Mouse (Mus musculus): ENCODE results near the gene Aox2. TPM values are rescaled to one million over a fixed set of nuclear protein-coding genes. Genes with fewer than 3 reads are reported as not detected.
A peak's percentile ranks its signal among the peaks of the same experiment; 100 is the strongest.

The Aox2 gene
- polyA plus RNA-seq, 1 experiment from 2014 or later: not detected

- Histone ChIP-seq H3K36me3 (ENCODE audit: control insufficient read depth, insufficient read depth, low read length) (no peaks in the 10 kb centered on the region), H3K9me3 (ENCODE audit: control insufficient read depth, low read length) (no peaks in the 10 kb centered on the region), H3K27ac (ENCODE audit: low read depth, low read length) (no peak overlapping the region), H3K4me2 (no peak overlapping the region), H3K4me1 (ENCODE audit: control insufficient read depth, insufficient read depth, low read length) (no peaks in the 10 kb centered on the region), H3K4me3 (ENCODE audit: low read depth, low read length) (no peak overlapping the region), H3K9ac (ENCODE audit: low read length) (no peak overlapping the region), H3K27me3 (ENCODE audit: control insufficient read depth, insufficient read depth, low read length) (no peaks in the 10 kb centered on the region)
- 75% methylated on average over 3 of the region's 3 CpGs for WGBS
- ATAC-seq (ENCODE audit: low FRiP score) (no peak), DNase-seq (ENCODE audit: low spot score, missing footprints) (no peak)
Observed at GRCm38 (mm10) chr1:58244487-58244886, 33.6 kb upstream of the Aox2 start.

- Histone ChIP-seq H3K4me2 (no peak overlapping the region), H3K36me3 (ENCODE audit: control insufficient read depth, insufficient read depth, low read length) (no peaks in the 10 kb centered on the region), H3K4me1 (ENCODE audit: control insufficient read depth, insufficient read depth, low read length) (no peaks in the 10 kb centered on the region), H3K27me3 (ENCODE audit: control insufficient read depth, insufficient read depth, low read length) (no peaks in the 10 kb centered on the region), H3K4me3 (ENCODE audit: low read depth, low read length) (no peak overlapping the region), H3K9ac (ENCODE audit: low read length) (no peak overlapping the region), H3K27ac (ENCODE audit: low read depth, low read length) (no peak overlapping the region), H3K9me3 (ENCODE audit: control insufficient read depth, low read length) (no peaks in the 10 kb centered on the region)
- no peak for ATAC-seq (ENCODE audit: low FRiP score)
- no peak for DNase-seq (ENCODE audit: low spot score, missing footprints)
- 79% methylated on average over 1 of the region's 1 CpGs for WGBS
Observed at GRCm38 (mm10) chr1:58248518-58248917, 29.6 kb upstream of the Aox2 start.

GRCm38 (mm10) chr1:58253466-58253865 is 24.7 kb upstream of the Aox2 start:
- Histone ChIP-seq H3K9ac (ENCODE audit: low read length) (no peak overlapping the region), H3K9me3 (ENCODE audit: control insufficient read depth, low read length) (no peaks in the 10 kb centered on the region), H3K4me3 (ENCODE audit: low read depth, low read length) (no peak overlapping the region), H3K36me3 (ENCODE audit: control insufficient read depth, insufficient read depth, low read length) (no peaks in the 10 kb centered on the region), H3K4me2 (no peak overlapping the region), H3K27ac (ENCODE audit: low read depth, low read length) (no peak overlapping the region), H3K27me3 (ENCODE audit: control insufficient read depth, insufficient read depth, low read length) (no peaks in the 10 kb centered on the region), H3K4me1 (ENCODE audit: control insufficient read depth, insufficient read depth, low read length) (no peaks in the 10 kb centered on the region)
- 84% methylated on average over 11 of the region's 11 CpGs for WGBS
- ATAC-seq (ENCODE audit: low FRiP score) (no peak), DNase-seq (ENCODE audit: low spot score, missing footprints) (no peak)

DNA sequence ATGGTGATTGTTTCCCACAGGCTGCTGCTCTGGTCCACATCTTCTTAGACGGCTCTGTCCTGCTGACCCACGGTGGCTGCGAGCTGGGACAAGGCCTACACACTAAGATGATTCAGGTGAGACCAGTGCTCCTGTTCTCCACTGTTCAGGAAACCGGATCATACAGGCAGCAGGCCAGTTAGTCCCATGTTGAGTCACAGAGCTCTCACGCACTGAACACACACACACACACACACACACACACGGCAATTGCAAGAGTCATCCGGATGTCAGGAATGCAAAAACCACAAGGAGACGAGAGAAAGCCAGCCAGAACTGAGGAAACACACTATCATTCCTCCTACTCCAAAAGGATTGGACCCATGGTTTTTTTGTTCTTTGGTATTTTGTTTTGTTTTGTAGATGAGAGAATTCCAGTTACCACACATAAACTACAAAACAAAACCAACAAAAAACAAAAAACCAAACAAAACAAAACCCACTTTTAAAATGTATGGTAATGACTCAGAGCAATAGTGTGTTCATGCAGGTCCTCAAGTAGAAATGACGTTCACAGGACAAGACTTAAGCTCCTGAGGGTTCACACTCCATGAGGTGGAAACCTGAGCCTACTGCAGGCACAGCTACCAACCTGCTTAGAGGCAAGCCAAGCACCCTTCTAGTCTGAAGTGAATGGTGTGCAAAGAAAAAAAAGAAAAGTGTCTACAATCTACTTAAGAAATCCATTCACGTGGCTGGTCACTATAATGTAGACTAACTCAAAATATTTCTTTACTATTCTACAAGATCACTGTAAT is 20.7 kb upstream of the Aox2 start:
- DNase-seq (ENCODE audit: low spot score, missing footprints) (no peak), ATAC-seq (ENCODE audit: low FRiP score) (no peak)
- WGBS: 83% methylated on average over 10 of the region's 10 CpGs

GRCm38 (mm10) chr1:58260311-58260710 is 17.8 kb upstream of the Aox2 start:
- H3K9me3 ChIP-seq (ENCODE audit: control insufficient read depth, low read length): no peaks in the 10 kb centered on the region
- no peak for ATAC-seq (ENCODE audit: low FRiP score)
- 78% methylated on average over 3 of the region's 3 CpGs for WGBS

More for the DNA sequence above, 20.7 kb upstream of the Aox2 start:
- no peak overlapping the region for H3K9ac ChIP-seq (ENCODE audit: low read length)
- H3K4me2 ChIP-seq: no peak overlapping the region
- no peak overlapping the region for H3K4me3 ChIP-seq (ENCODE audit: low read depth, low read length)
- H3K36me3 ChIP-seq (ENCODE audit: control insufficient read depth, insufficient read depth, low read length): no peaks in the 10 kb centered on the region
- no peaks in the 10 kb centered on the region for H3K4me1 ChIP-seq (ENCODE audit: control insufficient read depth, insufficient read depth, low read length)
- no peaks in the 10 kb centered on the region for H3K27me3 ChIP-seq (ENCODE audit: control insufficient read depth, insufficient read depth, low read length)
- H3K27ac ChIP-seq (ENCODE audit: low read depth, low read length): no peak overlapping the region
- H3K9me3 ChIP-seq (ENCODE audit: control insufficient read depth, low read length): no peaks in the 10 kb centered on the region

GRCm38 (mm10) chr1:58268231-58268630 is 9.9 kb upstream of the Aox2 start:
- WGBS: 85% methylated on average over 2 of the region's 2 CpGs
- Histone ChIP-seq H3K27me3 (ENCODE audit: control insufficient read depth, insufficient read depth, low read length) (no peaks in the 10 kb centered on the region), H3K27ac (ENCODE audit: low read depth, low read length) (no peak overlapping the region), H3K4me1 (ENCODE audit: control insufficient read depth, insufficient read depth, low read length) (no peaks in the 10 kb centered on the region), H3K4me3 (ENCODE audit: low read depth, low read length) (no peak overlapping the region), H3K9ac (ENCODE audit: low read length) (no peak overlapping the region), H3K9me3 (ENCODE audit: control insufficient read depth, low read length) (no peaks in the 10 kb centered on the region), H3K36me3 (ENCODE audit: control insufficient read depth, insufficient read depth, low read length) (no peaks in the 10 kb centered on the region), H3K4me2 (no peak overlapping the region)
- no peak for ATAC-seq (ENCODE audit: low FRiP score)
- DNase-seq (ENCODE audit: low spot score, missing footprints): no peak

More at GRCm38 (mm10) chr1:58260311-58260710, 17.8 kb upstream of the Aox2 start:
- Histone ChIP-seq H3K27ac (ENCODE audit: low read depth, low read length) (no peak overlapping the region), H3K4me3 (ENCODE audit: low read depth, low read length) (no peak overlapping the region), H3K9ac (ENCODE audit: low read length) (no peak overlapping the region), H3K27me3 (ENCODE audit: control insufficient read depth, insufficient read depth, low read length) (no peaks in the 10 kb centered on the region), H3K4me1 (ENCODE audit: control insufficient read depth, insufficient read depth, low read length) (no peaks in the 10 kb centered on the region), H3K4me2 (no peak overlapping the region), H3K36me3 (ENCODE audit: control insufficient read depth, insufficient read depth, low read length) (no peaks in the 10 kb centered on the region)
- no peak for DNase-seq (ENCODE audit: low spot score, missing footprints)

DNA sequence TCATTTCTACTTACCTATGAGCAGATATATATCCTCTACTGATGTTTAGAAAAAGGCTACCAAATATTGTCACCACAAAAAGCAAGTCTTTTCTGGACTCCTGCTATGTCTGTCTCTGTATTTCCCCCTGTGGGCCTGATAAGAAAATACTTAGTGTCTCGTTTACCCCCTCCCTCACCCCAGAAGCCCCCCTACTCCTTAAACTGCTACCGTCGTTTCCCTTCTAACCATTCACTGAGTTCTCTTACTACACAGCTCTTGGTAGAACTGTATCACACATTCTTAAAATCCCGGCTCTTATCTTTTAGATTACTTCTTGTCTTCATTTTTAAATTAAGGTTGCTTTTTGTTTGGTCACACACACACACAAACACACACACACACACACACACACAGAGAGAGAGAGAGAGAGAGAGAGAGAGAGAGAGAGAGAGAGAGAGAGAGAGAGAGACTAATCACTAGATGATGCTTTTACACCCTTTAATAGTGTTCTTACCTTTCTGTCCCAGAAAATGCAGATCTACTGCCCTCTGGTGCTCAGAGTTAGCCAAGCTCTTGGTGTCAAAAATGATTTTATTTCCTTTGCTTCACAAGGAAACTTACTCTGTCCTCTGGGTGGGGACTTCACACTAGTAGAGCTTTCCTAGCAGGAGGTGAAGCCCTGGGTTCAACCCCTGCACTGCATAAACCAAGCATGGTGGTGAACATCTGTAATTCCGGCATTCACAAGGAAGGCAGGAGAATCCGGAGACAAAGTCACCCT is 7.1 kb upstream of the Aox2 start:
- ATAC-seq (ENCODE audit: low FRiP score): no peak
- Histone ChIP-seq H3K27me3 (ENCODE audit: control insufficient read depth, insufficient read depth, low read length) (no peaks in the 10 kb centered on the region), H3K36me3 (ENCODE audit: control insufficient read depth, insufficient read depth, low read length) (no peaks in the 10 kb centered on the region), H3K27ac (ENCODE audit: low read depth, low read length) (no peak overlapping the region), H3K9me3 (ENCODE audit: control insufficient read depth, low read length) (no peaks in the 10 kb centered on the region), H3K4me3 (ENCODE audit: low read depth, low read length) (no peak overlapping the region), H3K4me2 (no peak overlapping the region), H3K4me1 (ENCODE audit: control insufficient read depth, insufficient read depth, low read length) (no peaks in the 10 kb centered on the region), H3K9ac (ENCODE audit: low read length) (no peak overlapping the region)
- DNase-seq (ENCODE audit: low spot score, missing footprints): peak; percentile 91
- WGBS: 63% methylated on average over 6 of the region's 6 CpGs

DNA sequence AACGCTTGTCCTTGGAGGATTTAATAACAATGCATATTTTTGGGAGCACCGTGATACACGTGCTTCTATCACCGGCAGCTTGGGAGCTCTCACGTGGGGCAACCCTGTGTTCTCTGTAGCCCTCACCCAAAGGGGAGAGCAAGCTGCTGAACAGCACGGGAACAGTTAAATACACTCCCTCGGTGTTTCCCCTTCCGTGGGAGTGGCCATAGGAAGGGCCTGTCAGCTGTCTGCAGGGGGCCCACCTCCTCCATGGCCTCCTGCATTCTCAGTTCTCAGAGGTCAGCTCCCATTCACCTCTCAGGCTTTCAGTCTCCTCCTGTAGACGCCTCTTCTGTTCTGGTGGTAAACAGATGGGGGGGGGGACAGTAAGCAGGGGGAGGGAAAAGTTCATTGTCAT is 2.2 kb upstream of the Aox2 start:
- no peak overlapping the region for H3K4me3 ChIP-seq (ENCODE audit: low read depth, low read length)
- no peak for DNase-seq (ENCODE audit: low spot score, missing footprints)
- no peaks in the 10 kb centered on the region for H3K27me3 ChIP-seq (ENCODE audit: control insufficient read depth, insufficient read depth, low read length)
- no peaks in the 10 kb centered on the region for H3K36me3 ChIP-seq (ENCODE audit: control insufficient read depth, insufficient read depth, low read length)
- WGBS: 28% methylated on average over 9 of the region's 9 CpGs
- H3K27ac ChIP-seq (ENCODE audit: low read depth, low read length): no peak overlapping the region
- H3K4me2 ChIP-seq: no peak overlapping the region
- H3K4me1 ChIP-seq (ENCODE audit: control insufficient read depth, insufficient read depth, low read length): no peaks in the 10 kb centered on the region
- H3K9ac ChIP-seq (ENCODE audit: low read length): no peak overlapping the region
- no peak for ATAC-seq (ENCODE audit: low FRiP score)
- H3K9me3 ChIP-seq (ENCODE audit: control insufficient read depth, low read length): no peaks in the 10 kb centered on the region

- no peaks in the 10 kb centered on the region for H3K36me3 ChIP-seq (ENCODE audit: control insufficient read depth, insufficient read depth, low read length)
- ATAC-seq (ENCODE audit: low FRiP score) (no peak), DNase-seq (ENCODE audit: low spot score, missing footprints) (no peak)
- H3K27ac ChIP-seq (ENCODE audit: low read depth, low read length): no peak overlapping the region
- H3K9me3 ChIP-seq (ENCODE audit: control insufficient read depth, low read length): no peaks in the 10 kb centered on the region
- WGBS: 65% methylated on average over 7 of the region's 7 CpGs
- H3K4me3 ChIP-seq (ENCODE audit: low read depth, low read length): no peak overlapping the region
- no peaks in the 10 kb centered on the region for H3K4me1 ChIP-seq (ENCODE audit: control insufficient read depth, insufficient read depth, low read length)
- no peaks in the 10 kb centered on the region for H3K27me3 ChIP-seq (ENCODE audit: control insufficient read depth, insufficient read depth, low read length)
- no peak overlapping the region for H3K4me2 ChIP-seq
- no peak overlapping the region for H3K9ac ChIP-seq (ENCODE audit: low read length)
Observed at GRCm38 (mm10) chr1:58278513-58278912, 387 bp downstream of the Aox2 start.
